Mouse (Mus musculus) heart, embryonic 15.5 days (tissue): ENCODE measurements around the gene 2210016L21Rik. TPM values are rescaled to one million over a fixed set of nuclear protein-coding genes. Genes with fewer than 3 reads are reported as not detected.
"Not testable (repeated sequence)": the region's sequence is repeated elsewhere in the genome, so short reads cannot be mapped to it uniquely, and the experiment has no call there.

Experiments used
- ATAC-seq: fragments of 200-750 bp; cut with Nextera tagmentation; replicated peaks from 2 replicates; pipeline ENCODE4 v1.8.0; 2017; ENCODE audit warnings: low read depth, moderate TSS enrichment; ENCODE audit not compliant: insufficient number of reproducible peaks, insufficient read depth, low FRiP score
- H3K27ac ChIP-seq: fragments of 300-500 bp; sonication (generic); 2 replicates; pipeline ENCODE4 v1.5.1; 2015; ENCODE audit warnings: mild to moderate bottlenecking, inconsistent platforms
- H3K27me3 ChIP-seq: fragments of 300-500 bp; sonication (generic); 2 replicates; pipeline ENCODE4 v1.6.1; 2015; ENCODE audit warnings: inconsistent platforms
- H3K36me3 ChIP-seq: fragments of 300-500 bp; sonication (generic); 2 replicates; pipeline ENCODE4 v1.6.1; 2015; ENCODE audit warnings: mild to moderate bottlenecking, inconsistent platforms
- H3K4me1 ChIP-seq: fragments of 300-500 bp; sonication (generic); replicated peaks from 2 replicates; pipeline ENCODE4 v1.6.1; 2015; ENCODE audit warnings: inconsistent platforms
- H3K4me2 ChIP-seq: fragments of 300-500 bp; sonication (generic); 2 replicates; pipeline ENCODE4 v1.6.1; 2015; ENCODE audit warnings: inconsistent platforms, mild to moderate bottlenecking, moderate library complexity
- H3K4me3 ChIP-seq: fragments of 300-500 bp; sonication (generic); 2 replicates; pipeline ENCODE4 v1.5.1; 2015; ENCODE audit warnings: mild to moderate bottlenecking, inconsistent platforms
- H3K9ac ChIP-seq: fragments of 300-500 bp; sonication (generic); 2 replicates; pipeline ENCODE4 v1.6.1; 2015; ENCODE audit warnings: mild to moderate bottlenecking, inconsistent platforms
- H3K9me3 ChIP-seq: fragments of 300-500 bp; sonication (generic); replicated peaks from 2 replicates; pipeline ENCODE4 v1.6.1; 2016; ENCODE audit warnings: inconsistent platforms
- WGBS: fragments of 180-500 bp; shearing (Covaris S2); methylation state at CpG from one replicate; pipeline ENCODE4 v1.1.7; 2015; ENCODE audit warnings: mixed read lengths; 5-methylcytosine and 5-hydroxymethylcytosine counted together
- polyA plus RNA-seq: library from polyadenylated mRNA; unstranded; fragments of >200 nt; fragmentation: Nextera tagmentation; extraction: Ambion mirVana; gene quantifications from 2 replicates; pipeline ENCODE4 v1.2.1, GENCODE M21; 2015

Gene 2210016L21Rik
- polyA plus RNA-seq, 1 experiment from 2014 or later, result 40.0 TPM

- 87% methylated on average over 5 of the region's 5 CpGs for WGBS
- not testable (repeated sequence) for H3K4me2 ChIP-seq, H3K27me3 ChIP-seq, H3K4me1 ChIP-seq, H3K9me3 ChIP-seq, ATAC-seq, H3K36me3 ChIP-seq, H3K27ac ChIP-seq, H3K9ac ChIP-seq, H3K4me3 ChIP-seq
These were observed 24.6 kb upstream of the 2210016L21Rik start for GRCm38 (mm10) chr5:114917357-114917756.

DNA sequence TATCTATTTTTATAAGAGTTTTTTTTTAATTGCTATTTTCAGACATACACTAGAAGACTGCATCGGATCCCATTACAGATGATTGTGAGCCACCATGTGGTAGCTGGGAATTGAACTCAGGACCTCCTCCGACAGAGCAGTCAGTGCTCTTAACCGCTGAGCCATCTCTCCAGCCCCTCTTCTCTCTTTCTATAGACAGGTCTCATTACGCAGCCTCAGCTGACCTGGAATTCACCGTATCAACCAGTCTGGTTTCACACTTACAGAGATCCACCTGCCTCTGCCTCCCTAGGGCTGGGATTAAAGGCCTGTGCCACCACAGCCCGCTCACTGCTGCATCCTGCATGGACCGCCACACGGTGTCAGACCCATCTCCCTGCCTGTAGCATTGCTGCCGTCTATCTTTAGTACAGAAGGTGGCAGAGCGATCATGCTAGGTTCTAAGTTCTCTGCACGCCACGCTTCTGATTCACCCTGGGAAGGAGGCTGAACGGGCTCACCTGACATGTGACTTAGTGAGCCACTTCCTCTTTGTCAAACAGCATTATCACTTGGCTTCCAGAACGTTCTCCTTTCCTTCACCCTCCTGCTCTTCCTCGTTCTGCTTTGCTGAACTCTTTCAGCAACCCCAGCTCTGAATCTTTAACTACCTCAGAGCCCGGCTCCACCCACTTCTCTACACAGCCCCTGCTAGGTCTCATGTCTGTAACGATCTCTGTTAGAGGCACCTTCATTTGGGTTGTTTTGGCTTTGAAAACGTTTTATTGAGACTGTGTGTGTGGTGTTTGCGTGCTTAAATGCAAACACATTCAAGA lies 20.2 kb upstream of the 2210016L21Rik start:
- no peak for ATAC-seq
- Histone ChIP-seq H3K4me2 (no peak overlapping the region), H3K36me3 (no peaks in the 10 kb centered on the region), H3K27me3 (no peaks in the 10 kb centered on the region), H3K4me1 (no peaks in the 10 kb centered on the region), H3K9ac (no peak overlapping the region), H3K4me3 (no peak overlapping the region), H3K27ac (no peak overlapping the region), H3K9me3 (no peaks in the 10 kb centered on the region)
- 62% methylated on average over 19 of the region's 19 CpGs for WGBS

DNA sequence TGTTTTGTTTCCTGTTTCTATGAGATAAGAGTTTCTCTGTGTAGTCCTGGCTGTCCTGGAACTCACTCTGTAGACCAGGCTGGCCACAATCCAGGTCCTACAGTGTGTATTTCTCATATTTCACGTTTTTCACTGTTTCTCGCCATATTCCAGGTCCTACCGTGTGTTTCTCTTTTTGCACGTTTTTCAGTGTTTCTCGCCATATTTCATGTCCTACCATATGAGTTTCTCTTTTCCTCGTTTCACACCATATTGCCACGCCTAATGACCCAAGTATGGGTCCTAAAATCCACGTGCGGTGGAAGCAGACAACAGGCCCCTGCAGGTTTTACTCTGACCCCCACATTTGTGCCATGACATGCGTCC lies 19.6 kb upstream of the 2210016L21Rik start:
- Histone ChIP-seq H3K27ac (no peak overlapping the region), H3K27me3 (no peaks in the 10 kb centered on the region), H3K36me3 (no peaks in the 10 kb centered on the region), H3K9me3 (no peaks in the 10 kb centered on the region), H3K4me1 (no peaks in the 10 kb centered on the region), H3K9ac (no peak overlapping the region), H3K4me3 (no peak overlapping the region), H3K4me2 (no peak overlapping the region)
- 61% methylated on average over 10 of the region's 10 CpGs for WGBS
- ATAC-seq, result 0 out of 2 replicates have a peak, but pooled peaks have one; percentile 55

GRCm38 (mm10) chr5:114922998-114923473 lies 18.9 kb upstream of the 2210016L21Rik start, which contains the start of gene Oasl1:
Gene Oasl1 (plus strand): TSS chr5:114923240.
- no peak within 1 kb of the TSS for H3K9ac ChIP-seq
- 29% methylated on average over 15 of the region's 15 CpGs for WGBS
- ATAC-seq, result no peak

DNA sequence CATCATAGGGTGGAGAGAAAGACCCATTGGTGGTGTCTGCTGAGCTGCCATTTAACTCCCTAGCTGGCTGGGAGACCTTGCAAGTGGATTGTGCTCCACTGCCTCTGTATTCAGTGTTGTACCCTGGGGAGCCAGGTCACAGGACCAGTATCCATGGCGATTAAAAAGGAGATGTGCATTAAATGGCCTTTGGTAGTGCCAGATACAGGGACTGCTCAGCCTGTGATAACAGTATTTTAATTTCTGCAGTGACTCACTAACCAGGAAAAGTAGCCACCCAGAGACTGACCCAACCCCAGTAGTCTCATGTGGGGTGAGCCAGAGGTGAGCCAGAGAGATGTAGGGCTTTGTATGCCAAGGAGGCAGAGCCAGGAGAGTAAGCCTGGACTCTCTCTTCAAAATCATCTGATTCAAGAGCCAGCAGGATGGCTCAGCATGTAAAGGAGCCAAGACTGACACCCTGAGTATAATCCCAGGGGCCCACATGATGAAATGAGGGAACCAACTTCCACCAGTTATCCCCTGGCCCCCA lies 15.7 kb upstream of the 2210016L21Rik start:
- 83% methylated on average over 1 of the region's 1 CpGs for WGBS
- Histone ChIP-seq H3K9ac (no peak overlapping the region), H3K4me2 (no peak overlapping the region), H3K4me1 (no peaks in the 10 kb centered on the region), H3K27me3 (no peaks in the 10 kb centered on the region), H3K9me3 (no peaks in the 10 kb centered on the region), H3K27ac (no peak overlapping the region), H3K4me3 (no peak overlapping the region), H3K36me3 (no peaks in the 10 kb centered on the region)
- no peak for ATAC-seq

More at GRCm38 (mm10) chr5:114922998-114923473, 18.9 kb upstream of the 2210016L21Rik start, which contains the start of gene Oasl1:
- H3K9me3 ChIP-seq, result no peaks in the 10 kb centered on the region
- H3K4me1 ChIP-seq, result no peaks in the 10 kb centered on the region
- H3K36me3 ChIP-seq, result no peaks in the 10 kb centered on the region
- no peak within 1 kb of the TSS for H3K27ac ChIP-seq
- H3K4me2 ChIP-seq, result peak within 1 kb of the TSS; percentile 58
- no peaks in the 10 kb centered on the region for H3K27me3 ChIP-seq
- H3K4me3 ChIP-seq, result peak within 1 kb of the TSS; percentile 31

GRCm38 (mm10) chr5:114926753-114927152 lies 15.2 kb upstream of the 2210016L21Rik start:
- WGBS, result 77% methylated on average over 9 of the region's 9 CpGs
- H3K9ac ChIP-seq, result no peak overlapping the region
- H3K4me2 ChIP-seq, result no peak overlapping the region
- no peaks in the 10 kb centered on the region for H3K9me3 ChIP-seq
- no peaks in the 10 kb centered on the region for H3K4me1 ChIP-seq
- H3K4me3 ChIP-seq, result no peak overlapping the region
- no peak for ATAC-seq
- no peaks in the 10 kb centered on the region for H3K27me3 ChIP-seq
- H3K27ac ChIP-seq, result no peak overlapping the region
- H3K36me3 ChIP-seq, result no peaks in the 10 kb centered on the region

DNA sequence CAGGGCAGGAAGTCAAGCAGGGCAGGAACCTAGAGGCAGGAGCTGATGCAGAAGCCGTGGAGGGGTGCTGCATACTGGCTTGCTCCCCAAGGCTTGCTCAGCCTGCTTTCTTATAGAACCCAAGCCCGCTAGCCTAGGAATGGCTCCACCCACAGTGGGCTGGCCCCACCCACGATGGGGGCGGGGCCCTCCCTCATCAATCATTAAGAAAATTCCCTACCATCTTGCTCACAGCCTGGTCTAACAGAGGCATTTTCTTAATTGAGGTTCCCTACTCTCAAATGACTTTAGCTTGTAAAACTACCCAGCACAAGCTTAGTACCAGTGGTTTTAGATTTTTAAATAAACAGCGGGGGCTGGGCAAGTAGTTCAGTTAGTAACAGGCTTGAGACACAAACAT lies 10.3 kb upstream of the 2210016L21Rik start:
- no peak overlapping the region for H3K4me3 ChIP-seq
- 56% methylated on average over 5 of the region's 5 CpGs for WGBS
- ATAC-seq, result no peak
- H3K4me2 ChIP-seq, result no peak overlapping the region
- no peaks in the 10 kb centered on the region for H3K27me3 ChIP-seq
- H3K27ac ChIP-seq, result no peak overlapping the region
- no peaks in the 10 kb centered on the region for H3K4me1 ChIP-seq
- H3K9ac ChIP-seq, result no peak overlapping the region
- no peaks in the 10 kb centered on the region for H3K9me3 ChIP-seq
- no peaks in the 10 kb centered on the region for H3K36me3 ChIP-seq

DNA sequence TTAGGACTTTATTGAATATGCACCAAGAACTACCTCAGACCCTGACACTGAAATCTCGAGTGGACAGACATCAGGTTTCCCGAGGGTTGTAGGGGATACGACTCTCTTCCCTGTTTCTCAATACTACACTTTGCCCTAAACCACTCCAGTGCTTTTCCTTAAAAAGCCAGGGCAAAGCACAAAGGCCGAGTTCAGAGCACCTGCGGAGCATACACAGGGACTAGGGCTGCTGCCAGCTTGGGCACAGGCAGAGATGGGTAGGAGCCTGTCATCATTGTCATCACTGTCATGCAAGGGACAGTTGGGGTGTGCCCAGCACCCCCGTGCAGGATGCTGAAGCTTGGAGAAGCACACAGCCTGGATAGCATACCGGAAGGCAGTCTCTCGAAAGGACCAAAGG lies 8.8 kb upstream of the 2210016L21Rik start:
- Histone ChIP-seq H3K9me3 (no peaks in the 10 kb centered on the region), H3K4me2 (no peak overlapping the region), H3K27ac (no peak overlapping the region), H3K9ac (no peak overlapping the region), H3K4me3 (no peak overlapping the region), H3K36me3 (no peaks in the 10 kb centered on the region), H3K4me1 (no peaks in the 10 kb centered on the region), H3K27me3 (no peaks in the 10 kb centered on the region)
- WGBS, result 77% methylated on average over 8 of the region's 8 CpGs
- ATAC-seq, result no peak

DNA sequence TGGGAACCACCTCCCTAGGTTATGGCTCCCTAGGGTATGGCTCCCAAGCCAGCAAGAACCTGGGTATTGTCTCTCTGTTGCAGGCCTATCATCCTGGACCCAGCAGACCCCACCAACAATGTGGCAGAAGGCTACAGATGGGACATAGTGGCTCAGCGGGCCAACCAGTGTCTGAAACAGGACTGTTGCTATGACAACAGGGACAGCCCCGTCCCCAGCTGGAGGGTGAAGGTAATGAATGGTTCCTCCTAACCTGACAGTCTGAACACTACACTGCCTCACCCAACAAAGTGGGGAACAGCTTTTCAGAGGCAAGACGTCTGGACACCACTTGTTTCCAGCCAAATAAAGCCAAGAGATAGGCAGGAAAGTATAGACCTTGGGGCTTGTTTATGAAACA lies 6.1 kb upstream of the 2210016L21Rik start:
- ATAC-seq, result no peak
- 32% methylated on average over 3 of the region's 3 CpGs for WGBS
- H3K27me3 ChIP-seq, result no peaks in the 10 kb centered on the region
- H3K9me3 ChIP-seq, result no peaks in the 10 kb centered on the region
- H3K9ac ChIP-seq, result no peak overlapping the region
- H3K4me1 ChIP-seq, result no peaks in the 10 kb centered on the region
- no peak overlapping the region for H3K4me3 ChIP-seq
- no peaks in the 10 kb centered on the region for H3K36me3 ChIP-seq
- H3K4me2 ChIP-seq, result no peak overlapping the region
- no peak overlapping the region for H3K27ac ChIP-seq

GRCm38 (mm10) chr5:114941138-114941537 lies 820 bp upstream of the 2210016L21Rik start:
- H3K9me3 ChIP-seq, H3K4me2 ChIP-seq, H3K27me3 ChIP-seq, H3K27ac ChIP-seq, H3K9ac ChIP-seq, H3K36me3 ChIP-seq, ATAC-seq, H3K4me3 ChIP-seq, H3K4me1 ChIP-seq: not testable (repeated sequence)
- 48% methylated on average over 3 of the region's 3 CpGs for WGBS

DNA sequence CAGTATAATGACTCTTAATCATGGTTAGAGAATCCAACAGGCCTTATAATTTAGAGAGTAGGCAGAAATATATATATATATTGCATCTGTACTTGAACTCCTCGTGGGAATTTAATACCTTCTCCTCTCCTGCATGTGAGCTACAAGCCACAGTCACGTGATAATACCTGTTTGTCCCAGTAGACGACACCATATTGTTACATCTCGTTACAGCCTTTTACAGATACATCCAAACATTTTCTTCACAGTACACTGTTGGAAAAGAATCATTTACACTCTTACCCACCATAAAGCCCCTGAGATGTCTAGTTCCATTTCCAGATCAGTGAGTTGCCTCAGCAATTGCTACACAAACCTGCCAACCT lies 790 bp downstream of the 2210016L21Rik start:
- ATAC-seq, result no peak
- Histone ChIP-seq H3K9me3 (no peaks in the 10 kb centered on the region), H3K4me3 (peak overlapping the region; percentile 94), H3K27me3 (no peaks in the 10 kb centered on the region), H3K4me1 (peaks cover 6% of the 10 kb centered on the region), H3K9ac (peak overlapping the region; percentile 96), H3K36me3 (peaks cover 22% of the 10 kb centered on the region), H3K27ac (no peak overlapping the region), H3K4me2 (peak overlapping the region; percentile 88)
- 51% methylated on average over 4 of the region's 4 CpGs for WGBS

DNA sequence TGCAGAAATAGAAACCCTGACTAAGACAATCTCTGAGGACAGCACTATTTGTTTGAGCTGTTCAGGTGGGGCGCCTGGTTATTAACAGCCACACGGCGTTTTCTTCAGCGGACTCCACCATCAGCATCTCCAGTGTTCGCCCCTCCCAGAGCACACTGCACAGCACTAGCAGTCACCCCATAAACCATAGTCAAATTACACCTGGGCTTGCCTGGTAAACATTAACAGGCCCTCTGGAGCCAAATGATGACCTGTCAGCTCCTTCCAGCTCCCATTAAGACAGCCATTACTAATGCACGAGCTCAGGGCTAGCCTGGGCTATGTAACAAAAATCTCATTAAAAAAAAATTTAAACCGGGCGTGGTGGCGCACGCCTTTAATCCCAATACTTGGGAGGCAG lies 3.1 kb downstream of the 2210016L21Rik start:
- H3K4me3 ChIP-seq, result no peak overlapping the region
- peaks cover 30% of the 10 kb centered on the region for H3K36me3 ChIP-seq
- no peak overlapping the region for H3K4me2 ChIP-seq
- no peak overlapping the region for H3K27ac ChIP-seq
- H3K27me3 ChIP-seq, result no peaks in the 10 kb centered on the region
- peaks cover 18% of the 10 kb centered on the region for H3K4me1 ChIP-seq
- no peak overlapping the region for H3K9ac ChIP-seq
- ATAC-seq, result no peak
- no peaks in the 10 kb centered on the region for H3K9me3 ChIP-seq
- 92% methylated on average over 10 of the region's 10 CpGs for WGBS
